Mouse (Mus musculus): ENCODE measurements around the gene Rassf5.

GRCm38 (mm10) chr1:131286803-131287202 is 41.7 kb upstream of the Rassf5 start:
- TF ChIP-seq POLR2A (IDR thresholded peaks at IDR 0.05; ENCODE audit: borderline replicate concordance, insufficient read depth, low read length) (no peak), CTCF (IDR thresholded peaks at IDR 0.05; ENCODE audit: borderline replicate concordance, insufficient read depth, low read depth, low read length) (no peak)

Data from cerebellum, adult 2 months (tissue).